Mouse (Mus musculus): ENCODE results near the gene Ccdc13.

- no peak for TF ChIP-seq POLR2A (IDR thresholded peaks at IDR 0.05; ENCODE audit: control insufficient read depth, extremely low read depth, insufficient read depth, low read length, poor library complexity)
- no peak for TF ChIP-seq CTCF (IDR thresholded peaks at IDR 0.05; ENCODE audit: borderline replicate concordance, control insufficient read depth, extremely low read depth, insufficient read depth, low read length, poor library complexity)
Measured at GRCm38 (mm10) chr9:121881301-121881700, 42.0 kb upstream of the Ccdc13 start.

Measured in thymus, adult 2 months (tissue).